Mouse (Mus musculus): ENCODE data around the gene Dynlt1a.
"Not testable (repeated sequence)": the region's sequence is repeated elsewhere in the genome, so short reads cannot be mapped to it uniquely, and the experiment has no call there.

- TF ChIP-seq CTCF (IDR thresholded peaks at IDR 0.05; ENCODE audit: low read depth, low read length); POLR2A (IDR thresholded peaks at IDR 0.05; ENCODE audit: insufficient read depth, low read length): not testable (repeated sequence)
These were observed 10.8 kb downstream of the Dynlt1a start for GRCm38 (mm10) chr17:6306503-6306902.
